Mouse (Mus musculus) adrenal gland, postnatal 36 days (tissue): ENCODE measurements around the gene Slc22a1. TPM values are rescaled to one million over a fixed set of nuclear protein-coding genes. Genes with fewer than 3 reads are reported as not detected.
A peak's percentile ranks its signal among the peaks of the same experiment; 100 is the strongest.

Experiments used
- DNase-seq, 2 experiments: peaks; one replicate each; pipeline ENCODE4 v3.0.0; 2021; ENCODE audit warnings: mixed read lengths in 1 of 2
- long read RNA-seq, 2 experiments: library from polyadenylated mRNA; stranded (forward); transcript quantifications; one replicate each; pipeline ENCODE4 v2.0.0; 2021; ENCODE audit warnings: borderline sequencing depth in 2 of 2
- total RNA-seq, 2 experiments: library from RNA; stranded (reverse); gene quantifications; 2 replicates each; pipeline ENCODE4 v1.2.3; 2021

Gene Slc22a1
- total RNA-seq, result under 1 TPM in 1 of 2 experiments, not detected in 1; 0.33 TPM
- long read RNA-seq, experiment 1, result 0 reads
- long read RNA-seq, experiment 2, transcript Slc22a1-201 (11 exons, 1,985 nt), result major isoform, 7 of 9 reads
- long read RNA-seq, experiment 2, partial matches to known transcripts, result 1 of 9 reads
- long read RNA-seq, experiment 2, other reads (novel, unspliced or antisense), result 1 of 9 reads

DNA sequence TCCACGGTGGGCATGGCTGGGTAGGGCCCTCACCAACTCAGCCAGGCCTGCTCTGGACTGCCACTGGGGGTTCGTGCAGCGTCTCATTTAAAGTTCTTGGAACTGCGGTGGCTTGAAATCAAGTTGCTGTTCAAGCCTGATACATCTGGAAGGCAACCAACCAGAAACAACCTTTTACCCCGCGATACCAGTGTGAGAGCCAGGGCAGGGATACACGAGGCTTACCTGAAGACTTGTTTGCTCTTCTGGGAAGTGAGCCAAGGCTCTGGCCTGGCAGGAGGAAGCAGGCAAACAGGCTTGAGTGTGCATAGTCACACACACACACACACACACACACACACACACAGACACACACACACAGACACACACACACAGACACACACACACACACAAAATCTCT lies at the start of gene Slc22a1:
TSS of gene Slc22a1 (minus strand) at position 184 of the 400 bp plus-strand sequence.
- DNase-seq, result no peak

- DNase-seq, result peak; percentile 70 to 76
Measured at GRCm38 (mm10) chr17:12724767-12725744, 49.4 kb upstream of the Slc22a1 start.

- DNase-seq, result peak; percentile 52 to 56
Measured at GRCm38 (mm10) chr17:12723986-12724766, 48.5 kb upstream of the Slc22a1 start.

GRCm38 (mm10) chr17:12722622-12723021 lies 47.0 kb upstream of the Slc22a1 start:
- peak; percentile 55 to 58 for DNase-seq

DNA sequence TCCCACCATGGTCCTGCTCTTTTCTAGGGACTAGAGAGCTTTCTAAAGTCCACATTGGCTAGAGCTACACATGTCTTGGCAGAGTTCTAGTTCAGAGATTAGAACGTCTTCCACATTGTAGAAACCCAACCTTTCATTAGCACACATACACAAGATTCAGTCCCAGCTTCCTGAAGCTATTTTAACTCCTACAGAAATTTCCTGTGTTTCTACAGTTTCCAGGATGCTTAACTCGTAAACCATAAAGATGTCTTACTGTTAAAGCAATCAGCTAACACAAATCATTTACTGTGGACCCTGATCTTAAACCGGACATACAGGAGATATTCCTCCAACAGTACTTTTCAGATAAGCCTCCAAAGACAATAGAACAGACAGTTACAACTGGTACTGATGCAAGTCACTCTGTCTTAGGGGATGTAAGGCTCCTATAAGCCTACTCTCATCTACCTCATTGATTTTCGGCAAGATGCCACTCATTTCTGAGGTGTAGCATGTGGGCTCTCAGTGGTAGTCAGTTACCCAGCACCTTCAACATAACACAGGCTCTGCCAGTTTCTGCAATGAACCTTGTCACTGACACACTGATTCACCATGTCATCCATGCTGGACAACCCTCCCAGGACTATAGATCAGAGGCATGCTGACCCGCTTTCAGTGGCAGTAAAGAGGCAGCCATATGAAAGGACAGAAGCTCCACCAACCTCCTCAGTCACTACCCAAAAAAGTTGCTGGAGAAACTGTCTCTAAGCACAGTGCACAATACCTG lies 45.7 kb upstream of the Slc22a1 start:
- DNase-seq, result no peak

DNA sequence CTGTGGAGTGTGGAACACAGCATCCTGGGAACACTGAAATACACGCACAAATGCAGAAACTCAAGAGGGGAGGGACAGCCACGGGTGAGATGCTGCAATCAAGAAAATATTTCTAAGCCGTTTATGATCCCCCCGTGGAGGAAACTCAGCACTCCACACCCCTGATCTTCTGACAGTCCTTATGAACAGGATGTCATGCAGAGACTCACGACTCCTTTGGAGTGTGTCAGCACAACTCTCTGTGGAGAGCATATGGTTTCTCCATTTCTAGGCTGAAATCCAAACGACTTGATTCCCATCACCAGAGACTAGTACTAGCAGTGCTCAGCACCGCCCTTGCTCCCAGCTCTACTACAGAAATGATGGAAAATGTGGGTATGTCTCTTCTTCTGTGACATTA lies 42.6 kb upstream of the Slc22a1 start:
- DNase-seq, result no peak

GRCm38 (mm10) chr17:12717445-12717844 lies 41.8 kb upstream of the Slc22a1 start:
- no peak for DNase-seq

DNA sequence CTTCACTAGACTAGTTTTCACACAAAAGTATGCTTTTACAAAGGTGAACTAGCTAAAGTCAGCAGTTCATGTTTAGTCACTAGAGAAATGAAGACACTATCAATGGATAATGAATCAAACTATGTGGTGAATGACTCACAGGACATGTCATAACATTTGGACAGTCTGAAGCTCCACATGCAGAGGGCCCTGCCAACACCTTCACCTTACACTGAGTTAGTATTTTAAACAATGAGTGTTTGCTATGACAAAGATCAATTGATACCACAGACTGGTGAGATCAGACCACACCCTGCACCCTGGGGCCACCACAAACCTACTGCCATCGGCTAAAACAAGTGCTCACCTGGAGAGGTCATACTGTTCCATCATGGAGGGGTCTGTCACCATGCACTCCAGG lies 39.4 kb upstream of the Slc22a1 start:
- DNase-seq, result peak; percentile 25 to 29

- DNase-seq, result no peak
Measured at GRCm38 (mm10) chr17:12714080-12714561, 38.5 kb upstream of the Slc22a1 start.

DNA sequence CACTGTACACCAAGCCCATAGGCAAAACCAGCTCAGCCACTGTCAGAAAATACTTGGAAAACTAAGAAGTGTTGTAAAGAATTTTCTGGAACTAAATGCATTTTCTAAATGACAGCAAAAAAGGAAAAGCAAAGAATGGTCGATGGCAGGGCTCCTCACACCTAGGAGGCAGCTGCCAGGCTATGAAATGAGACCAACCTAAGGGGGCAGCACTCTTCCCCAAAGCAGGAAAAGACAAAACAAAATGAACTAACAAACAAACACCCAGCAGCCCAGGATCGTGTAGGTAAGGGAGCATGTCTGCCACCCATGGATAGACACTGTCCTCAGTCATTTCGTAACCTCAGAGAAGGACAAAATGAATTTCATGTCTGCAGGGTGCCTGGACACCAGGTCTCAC lies 37.4 kb upstream of the Slc22a1 start:
- no peak for DNase-seq

DNA sequence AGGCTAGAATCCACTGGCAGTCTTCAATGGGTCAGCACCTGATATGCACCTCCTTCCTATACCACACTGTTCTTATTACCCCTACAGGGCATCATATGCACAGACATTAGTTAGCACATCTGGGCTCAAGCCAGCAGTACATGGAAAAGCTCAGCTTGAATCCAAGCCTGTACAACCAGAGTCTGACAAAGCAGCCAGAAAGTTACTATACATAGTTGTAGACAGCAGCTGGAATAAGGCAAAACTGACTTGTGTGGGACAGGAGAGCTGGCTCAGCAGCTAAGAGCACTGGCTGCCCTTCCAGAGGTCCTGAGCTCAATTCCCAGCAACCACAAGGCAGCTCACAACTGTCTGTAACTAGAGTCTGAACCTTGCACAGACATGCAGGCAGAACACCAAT lies 36.6 kb upstream of the Slc22a1 start:
- no peak for DNase-seq

DNA sequence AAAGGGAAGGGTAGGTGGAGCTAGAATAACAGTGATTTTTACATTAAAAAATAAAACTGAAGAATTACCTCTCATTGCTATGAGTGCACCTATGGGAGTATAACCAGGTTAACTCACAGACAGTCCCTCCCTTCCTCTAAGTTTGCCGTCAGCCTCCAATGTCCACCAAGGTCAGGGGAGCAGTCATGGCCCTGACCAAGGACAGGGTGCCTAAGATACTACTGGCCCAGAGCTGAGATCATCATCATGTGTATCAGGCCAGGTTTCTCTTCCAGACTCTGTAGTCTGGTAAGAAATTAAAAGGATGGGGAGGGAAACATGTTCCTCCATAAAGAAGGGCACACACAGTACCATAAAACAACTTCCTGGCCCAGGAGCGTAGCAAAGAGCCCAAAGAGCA lies 35.3 kb upstream of the Slc22a1 start:
- peak; percentile 44 to 55 for DNase-seq

DNA sequence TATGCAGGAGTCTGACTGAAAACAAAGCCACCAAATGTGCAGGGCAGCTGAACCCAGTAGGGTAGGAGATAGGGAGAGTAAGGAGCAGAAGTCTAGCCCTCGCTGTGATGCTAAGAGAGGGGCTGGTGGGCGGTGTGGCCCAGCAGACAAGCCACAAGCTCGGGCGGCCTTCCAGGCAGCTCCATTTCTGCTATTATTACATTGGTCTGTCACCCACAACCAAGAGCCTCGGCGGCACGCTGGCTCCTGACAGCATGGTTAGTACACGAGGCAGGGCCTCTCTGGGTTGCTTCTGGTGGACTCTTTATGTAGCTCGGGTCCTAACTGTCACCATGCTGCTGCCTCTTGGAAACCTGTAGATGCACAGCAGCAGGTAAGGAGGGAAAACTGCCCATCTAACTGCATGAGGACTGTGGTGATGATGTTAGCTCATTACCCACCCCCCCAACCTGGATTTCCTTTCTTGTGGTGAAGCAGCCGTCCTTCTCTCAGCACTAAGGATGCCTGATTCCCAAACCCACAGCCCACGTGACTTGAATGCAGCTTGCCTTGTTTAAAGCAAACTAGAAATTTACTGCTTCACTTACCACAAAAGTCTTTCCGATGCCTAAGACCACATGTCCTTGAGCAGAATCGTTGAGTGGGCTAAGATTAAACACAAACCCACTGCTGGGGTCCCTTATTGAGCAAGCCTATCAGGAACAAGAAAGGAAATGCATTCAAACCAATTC lies 34.6 kb upstream of the Slc22a1 start:
- no peak for DNase-seq

DNA sequence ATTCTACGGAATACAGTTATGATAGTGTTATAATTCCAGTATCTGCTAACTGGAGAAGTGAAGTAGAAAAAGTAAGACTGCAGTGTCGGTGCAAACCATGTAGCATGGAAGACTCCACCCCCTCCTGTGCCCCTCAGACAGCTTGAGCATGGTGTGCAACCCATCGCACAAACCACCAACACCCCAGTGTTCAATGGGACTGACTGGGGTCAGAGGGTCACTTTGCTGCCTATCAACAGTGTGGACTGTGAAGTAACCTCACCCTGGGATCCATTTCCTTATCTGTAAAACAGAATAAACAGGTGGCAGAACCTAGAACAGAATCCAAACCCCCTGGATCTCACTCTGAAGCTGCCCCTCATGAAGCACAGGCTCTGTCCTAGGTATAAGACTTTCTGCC lies 32.8 kb upstream of the Slc22a1 start:
- no peak for DNase-seq

GRCm38 (mm10) chr17:12706590-12707049 lies 31.0 kb upstream of the Slc22a1 start:
- DNase-seq, result no peak

DNA sequence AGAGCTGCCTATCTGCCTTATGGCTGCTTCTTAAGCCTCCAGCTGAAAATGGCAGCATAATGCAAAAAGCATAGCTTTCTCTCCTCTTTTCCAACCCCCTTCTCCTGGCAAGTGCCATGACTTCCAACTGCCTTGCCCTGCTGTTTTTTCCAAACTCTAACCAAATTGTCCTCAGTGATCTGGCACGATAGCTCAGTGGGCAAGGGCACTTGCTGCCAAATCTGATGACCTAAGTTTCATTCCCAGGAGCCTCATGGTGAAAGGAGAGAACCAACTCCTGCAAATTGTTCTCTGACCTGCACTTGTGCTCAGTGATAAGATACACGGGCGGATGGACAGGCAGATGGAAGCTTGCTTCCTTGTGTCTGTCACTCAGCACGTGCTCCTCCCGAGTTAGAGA lies 27.3 kb upstream of the Slc22a1 start:
- DNase-seq, result no peak

DNA sequence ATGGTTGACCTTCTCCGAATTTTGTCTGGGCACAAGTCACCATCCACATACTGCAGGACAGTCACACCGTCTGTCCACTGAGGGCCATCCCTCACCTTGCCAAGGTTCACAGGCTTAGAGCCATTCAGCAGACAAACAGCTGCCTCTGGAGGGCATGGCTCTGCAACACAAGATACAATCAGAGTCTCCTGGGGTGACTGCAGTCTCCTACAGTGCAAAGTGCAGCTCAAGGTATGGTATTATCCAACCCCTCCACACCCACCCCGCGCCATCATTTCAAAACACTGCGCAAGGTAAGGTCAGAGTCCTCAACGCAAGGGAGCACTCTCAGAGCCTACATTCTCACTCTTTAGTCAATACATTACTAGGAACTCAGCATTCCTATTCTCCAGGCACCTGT lies 24.7 kb upstream of the Slc22a1 start:
- DNase-seq, result no peak

GRCm38 (mm10) chr17:12691899-12692298 lies 16.3 kb upstream of the Slc22a1 start:
- no peak for DNase-seq

DNA sequence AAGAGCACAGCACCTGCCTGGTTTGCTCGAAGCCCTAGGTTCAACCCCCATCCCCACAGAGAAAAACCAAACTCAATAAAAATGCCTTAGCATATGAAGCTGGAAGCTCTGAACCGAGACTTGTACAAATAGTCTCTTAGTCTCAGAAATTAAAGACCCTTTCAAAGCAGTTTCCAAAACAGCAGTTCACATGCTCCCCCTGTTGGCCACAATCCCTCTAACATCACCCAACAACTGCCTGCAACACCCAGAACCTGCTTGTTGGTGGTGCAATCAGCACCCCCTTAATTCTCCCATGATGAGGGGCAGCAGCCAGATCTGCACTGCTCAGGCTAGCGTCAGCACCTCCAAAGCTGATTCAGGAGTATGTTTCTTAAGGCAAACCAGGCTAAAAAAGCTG lies 13.9 kb upstream of the Slc22a1 start:
- DNase-seq, result peak in 1 of 2 experiments; percentile 42

DNA sequence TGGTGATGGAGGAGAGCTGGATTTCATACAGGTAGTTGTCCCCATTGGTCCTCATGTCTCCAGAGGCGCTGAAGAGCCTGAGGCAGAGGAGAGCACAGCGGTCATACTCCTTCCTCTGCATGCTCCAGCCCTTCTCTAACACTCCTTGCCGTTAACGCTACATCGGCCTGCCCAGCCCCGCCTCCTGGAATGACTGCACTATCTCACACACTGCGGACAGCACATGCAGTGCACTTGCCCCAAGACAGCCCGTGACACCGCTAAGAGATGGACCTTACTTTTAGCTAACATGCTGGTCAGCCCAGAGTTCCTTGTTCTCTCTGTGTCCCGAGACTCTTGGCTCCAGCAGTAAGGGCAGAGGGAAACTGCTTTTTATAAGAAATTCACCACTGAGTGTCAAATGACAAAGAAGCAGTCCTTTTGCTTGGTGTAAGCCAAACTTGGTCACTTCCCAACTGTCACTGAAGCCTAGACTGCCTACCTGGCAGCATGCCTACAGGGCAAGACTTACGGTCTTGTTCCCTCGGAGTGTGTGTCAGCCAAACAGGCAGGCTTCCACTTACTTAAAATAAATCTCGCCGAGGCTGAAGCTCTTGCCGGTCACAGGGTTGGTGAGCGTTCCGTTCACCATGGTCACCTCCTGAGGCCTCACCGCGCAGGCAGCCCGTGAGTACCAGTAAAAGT lies 12.9 kb upstream of the Slc22a1 start:
- DNase-seq, result peak; percentile 81
